Mouse (Mus musculus) cortical plate, adult 2 months (tissue): ENCODE results near the gene Zc3h18.

Experiments
- CTCF ChIP-seq: fragments of 200-500 bp; IDR thresholded peaks from 2 replicates; pipeline ENCODE4 v1.5.1; 2011; ENCODE audit warnings: mild to moderate bottlenecking, control low read depth, low read length; ENCODE audit not compliant: insufficient read depth; ENCODE audit errors: extremely low read depth
- POLR2A ChIP-seq: fragments of 200-500 bp; IDR thresholded peaks from 2 replicates; pipeline ENCODE4 v1.6.1; 2011; ENCODE audit warnings: mild to moderate bottlenecking, low read length, control low read depth; ENCODE audit not compliant: insufficient read depth; ENCODE audit errors: extremely low read depth

- peak; percentile 88 for TF ChIP-seq CTCF
- no peak for TF ChIP-seq POLR2A
These were observed 6.7 kb upstream of the Zc3h18 start for GRCm38 (mm10) chr8:122369665-122370064.
